Mouse (Mus musculus) kidney, postnatal 4 days (tissue): ENCODE measurements around the gene Rab5if.
"Not testable (repeated sequence)": the region's sequence is repeated elsewhere in the genome, so short reads cannot be mapped to it uniquely, and the experiment has no call there.

Experiments
- DNase-seq, 2 experiments: peaks; one replicate each; pipeline ENCODE4 v3.0.0; 2021; ENCODE audit warnings: mixed read lengths in 2 of 2

Gene Rab5if

DNA sequence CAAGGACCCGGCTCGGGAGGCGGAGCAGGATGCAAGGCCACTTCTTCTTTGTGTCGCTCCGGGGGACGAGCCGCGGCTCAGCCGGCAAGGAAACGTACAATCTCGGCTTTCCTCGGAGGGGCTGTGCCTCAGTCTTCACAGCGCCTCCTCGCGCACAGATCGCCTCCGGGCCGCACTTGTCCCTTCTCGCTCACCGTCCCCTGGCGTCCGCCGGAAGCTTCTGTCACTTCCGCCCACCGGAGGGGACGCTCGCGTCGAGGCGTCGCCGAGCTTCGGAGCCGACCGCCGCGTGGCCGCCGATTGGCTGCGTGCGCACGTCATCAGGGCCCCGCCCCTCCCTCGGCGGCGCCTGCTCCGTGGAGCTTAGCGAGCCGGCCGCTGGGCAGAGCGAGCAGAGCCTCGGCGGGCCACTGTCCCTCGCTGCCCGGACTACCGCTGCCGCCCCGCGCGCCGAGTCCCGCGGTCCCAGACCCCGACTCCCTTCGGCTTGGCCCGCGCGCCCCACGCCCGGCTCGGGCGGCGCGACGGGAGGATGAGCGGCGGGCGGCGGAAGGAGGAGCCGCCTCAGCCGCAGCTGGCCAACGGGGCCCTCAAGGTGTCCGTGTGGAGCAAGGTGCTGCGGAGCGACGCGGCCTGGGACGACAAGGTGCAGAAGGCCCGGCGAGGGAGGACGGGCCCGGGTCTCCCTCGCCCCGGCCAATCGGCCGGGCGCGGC, at the start of gene Rab5if:
Gene Rab5if, plus strand, starts transcription at position 357 of the 715 bp plus-strand sequence.
- DNase-seq = peak; percentile 98 to 99

DNA sequence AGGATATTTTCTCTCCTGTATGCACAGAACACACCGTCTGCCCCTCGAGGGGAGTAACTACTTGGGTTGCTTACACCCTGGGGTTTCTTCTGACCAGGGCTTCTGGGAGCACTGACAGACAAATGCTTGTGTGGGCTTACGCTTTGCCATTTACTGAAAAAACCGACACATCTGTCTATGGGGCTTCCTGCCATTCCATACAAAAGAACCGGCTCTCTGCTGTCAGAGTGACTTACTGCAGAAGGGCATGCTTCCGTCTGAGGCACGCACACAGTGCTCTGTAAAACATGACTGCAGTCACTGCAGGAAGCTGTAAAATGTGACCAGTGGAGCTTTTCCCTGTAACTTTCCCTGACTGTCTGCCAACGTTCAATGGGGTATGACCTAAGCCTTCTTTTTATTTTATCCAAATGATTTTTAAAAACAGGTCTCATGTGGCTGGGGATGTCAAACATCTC, 48.6 kb upstream of the Rab5if start:
- DNase-seq = peak; percentile 50 to 69

DNA sequence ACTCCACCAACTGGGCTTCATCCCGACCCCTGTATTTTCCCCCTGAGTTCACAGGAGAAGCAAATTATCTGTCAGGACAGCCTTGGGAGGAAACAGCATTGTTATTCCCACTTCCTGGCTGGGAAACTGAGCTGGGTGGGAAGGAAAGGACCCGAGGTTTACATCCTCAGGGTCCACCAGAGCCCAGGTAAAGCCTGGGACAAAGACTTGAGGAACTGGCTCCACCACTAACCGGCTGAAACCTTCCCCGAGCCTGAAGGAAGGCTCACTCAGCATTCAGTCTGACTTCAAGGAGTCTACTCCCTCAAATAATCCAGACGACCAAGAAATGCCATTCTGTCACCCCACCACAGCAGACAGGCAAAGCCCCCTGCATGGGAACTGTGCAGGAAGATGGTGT, 48.0 kb upstream of the Rab5if start:
- DNase-seq = peak in 1 of 2 experiments; percentile 34

DNA sequence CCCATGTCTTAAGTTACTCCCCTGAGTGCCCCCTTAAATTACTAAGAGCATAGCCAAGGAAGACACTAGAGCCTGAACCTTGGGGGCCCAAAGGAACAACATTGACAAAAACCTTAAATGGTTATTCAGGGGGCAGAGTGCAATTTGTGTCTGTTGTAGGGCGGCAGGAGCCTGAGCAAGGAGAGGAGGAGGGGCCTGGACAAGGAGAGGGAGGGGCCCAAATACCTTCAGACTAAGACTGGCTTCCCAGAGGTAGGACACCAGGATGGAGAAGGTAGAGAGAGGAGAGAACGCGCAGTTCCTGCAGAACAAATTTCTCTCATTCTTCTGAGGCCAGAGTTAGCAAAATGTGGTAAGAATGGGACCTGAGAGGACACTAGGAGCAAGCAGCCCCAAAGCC, 47.5 kb upstream of the Rab5if start:
- DNase-seq = no peak

DNA sequence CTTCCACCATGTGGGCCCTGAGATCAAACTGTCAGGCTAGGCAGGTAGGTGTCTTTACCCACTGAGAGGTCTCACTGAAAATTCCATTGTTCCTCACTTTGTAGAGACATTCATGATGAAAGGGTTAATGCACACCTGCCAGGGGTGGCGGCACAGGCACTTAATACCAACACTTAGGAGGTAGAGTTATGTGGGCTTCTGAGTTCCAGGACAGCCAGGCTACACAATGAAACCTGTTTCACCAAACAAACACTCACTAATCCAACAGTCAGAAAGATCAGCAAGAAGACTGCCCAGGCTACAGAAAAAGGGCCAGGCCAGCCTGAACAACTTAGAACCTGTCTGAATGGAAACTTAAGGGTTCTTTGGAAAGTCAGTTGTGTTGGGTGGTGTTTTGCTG, 46.8 kb upstream of the Rab5if start:
- no peak for DNase-seq

DNA sequence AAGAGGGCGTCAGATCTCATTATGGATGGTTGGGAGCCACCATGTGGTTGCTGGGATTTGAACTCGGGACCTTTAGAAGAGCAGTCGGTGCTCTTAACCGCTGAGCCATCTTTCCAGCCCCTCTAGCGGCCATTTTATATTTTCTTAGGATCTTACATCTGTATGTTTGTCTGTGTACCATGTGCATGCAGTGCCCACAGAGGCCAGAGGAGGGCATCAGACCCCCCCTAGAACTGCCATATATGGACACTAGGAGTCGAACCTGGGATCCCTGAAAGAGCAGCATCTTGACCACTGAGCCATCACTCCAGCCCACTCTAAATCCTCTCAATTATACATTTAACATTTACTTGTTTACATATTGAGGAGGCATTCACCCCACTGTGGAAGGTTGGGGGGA, 37.8 kb upstream of the Rab5if start:
- DNase-seq = not testable (repeated sequence)

DNA sequence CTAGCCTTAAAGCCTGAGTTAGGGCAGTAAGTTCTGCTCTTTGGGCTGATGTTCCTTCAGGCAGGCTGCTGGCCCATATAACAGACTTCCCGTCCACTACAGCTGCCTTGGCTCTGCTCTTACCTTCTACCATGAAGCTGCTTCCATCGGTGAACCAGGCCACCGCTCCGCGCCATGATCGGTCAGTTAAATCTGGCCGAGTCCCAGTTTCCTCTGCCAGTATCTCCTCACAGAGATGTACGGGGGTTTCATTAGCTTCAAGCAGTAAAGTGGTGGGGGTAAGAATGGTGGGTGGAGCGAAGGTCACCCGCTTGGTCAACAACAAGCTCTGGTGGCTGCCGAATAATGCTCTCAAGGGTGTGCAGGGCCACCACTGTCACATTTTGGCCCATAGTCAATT, 28.6 kb upstream of the Rab5if start:
- DNase-seq = no peak

DNA sequence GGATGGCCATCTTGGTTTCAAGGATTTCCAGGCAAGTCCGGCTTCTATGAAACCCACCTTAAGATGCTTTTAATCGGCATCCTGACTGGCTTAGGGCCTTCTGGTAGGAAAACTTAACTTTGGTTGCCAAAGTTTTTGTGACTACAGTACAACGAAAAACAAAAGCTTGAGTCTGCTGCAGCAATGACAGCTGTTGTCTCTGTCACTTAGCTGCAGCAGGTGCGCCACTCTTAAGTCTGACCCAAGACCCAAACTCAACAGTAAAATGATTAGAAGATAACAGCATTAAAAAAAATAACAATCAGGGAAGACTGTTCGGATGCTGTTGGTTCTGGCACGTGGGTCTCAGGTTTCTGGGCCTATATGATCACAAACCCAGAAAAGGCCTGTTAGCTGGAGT, 24.1 kb upstream of the Rab5if start:
- no peak for DNase-seq

DNA sequence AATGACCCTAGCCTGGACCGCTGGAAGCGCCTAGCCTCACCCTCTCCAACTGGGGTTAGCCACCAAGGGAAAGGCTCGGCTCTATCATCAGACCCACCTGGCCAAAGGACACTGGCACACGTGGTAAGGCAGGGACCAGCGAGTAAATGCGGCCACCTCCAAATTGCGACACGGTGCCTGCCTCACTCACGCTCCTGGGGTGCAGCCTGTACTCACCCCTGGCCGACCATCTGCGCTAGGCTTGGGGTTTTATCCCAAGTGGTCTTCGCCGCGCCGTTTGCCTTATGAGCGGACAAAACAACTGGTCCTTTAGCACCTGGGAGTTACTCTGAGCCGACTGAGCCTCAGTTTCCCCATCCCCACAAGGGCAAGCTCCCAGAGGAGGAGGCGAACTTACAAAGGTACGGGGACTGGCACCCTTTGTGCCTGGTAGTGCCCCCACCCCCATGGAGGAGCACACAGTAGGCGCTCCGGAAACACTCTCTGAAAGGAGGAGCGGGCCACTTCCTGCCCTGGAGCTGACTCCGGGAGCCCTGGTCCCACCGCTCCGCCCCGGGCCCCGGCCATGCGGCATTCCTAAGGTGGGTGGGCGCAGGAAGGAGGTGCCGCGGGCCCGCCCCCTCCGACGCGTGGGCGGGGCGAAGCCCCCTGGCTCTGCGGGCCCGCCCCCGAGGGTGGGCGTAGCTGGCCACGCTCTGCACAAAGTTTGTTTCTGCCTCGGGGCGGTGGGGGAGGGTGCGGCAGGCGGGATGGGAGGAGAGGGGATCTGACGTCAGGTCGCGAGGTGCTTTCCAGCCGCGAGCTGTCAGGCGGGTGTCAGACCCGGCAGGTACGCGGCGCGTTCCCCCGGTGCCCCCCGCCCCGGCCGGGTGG, 23.4 kb upstream of the Rab5if start, which contains the start of gene Tgif2:
Gene Tgif2, plus strand, starts transcription at position 689 of the 873 bp plus-strand sequence.
- peak; percentile 95 to 97 for DNase-seq

DNA sequence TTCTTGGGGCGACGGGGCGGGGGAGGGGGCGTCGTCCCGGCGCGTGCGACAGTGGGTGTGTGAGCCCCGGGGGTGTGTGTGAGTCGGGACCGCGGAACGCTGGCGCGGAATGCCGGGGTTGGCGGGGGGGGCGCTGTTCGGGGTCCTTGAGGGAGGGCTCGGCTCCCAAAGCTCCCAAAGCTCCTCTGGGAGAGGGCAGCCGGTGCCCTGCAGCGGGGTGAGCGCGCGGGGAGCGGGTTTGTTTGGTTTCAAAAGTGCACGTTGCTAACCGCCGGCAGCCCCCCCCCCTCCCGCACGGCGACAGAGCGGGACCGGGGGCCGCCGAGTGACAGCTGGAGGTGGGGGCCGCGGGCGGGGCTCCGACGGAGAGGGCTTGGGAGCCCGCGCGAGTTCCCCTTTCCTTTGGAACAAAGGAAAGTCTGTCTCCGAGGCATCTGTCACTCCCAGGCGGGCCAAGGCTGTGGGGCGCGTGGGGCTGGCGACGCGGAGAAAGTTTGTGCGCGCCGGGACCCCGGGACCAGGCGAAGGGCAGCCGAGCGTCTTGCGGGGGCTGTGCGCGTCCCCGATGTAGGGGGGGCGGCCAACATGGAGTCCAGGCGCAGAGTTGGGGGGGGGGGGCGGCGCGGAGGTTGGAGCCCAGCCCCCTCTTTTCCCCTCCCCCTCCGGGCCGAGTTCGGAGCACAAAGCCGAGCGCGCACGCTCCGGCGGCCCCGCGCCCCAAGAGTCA, 22.5 kb upstream of the Rab5if start:
- peak; percentile 77 to 83 for DNase-seq

DNA sequence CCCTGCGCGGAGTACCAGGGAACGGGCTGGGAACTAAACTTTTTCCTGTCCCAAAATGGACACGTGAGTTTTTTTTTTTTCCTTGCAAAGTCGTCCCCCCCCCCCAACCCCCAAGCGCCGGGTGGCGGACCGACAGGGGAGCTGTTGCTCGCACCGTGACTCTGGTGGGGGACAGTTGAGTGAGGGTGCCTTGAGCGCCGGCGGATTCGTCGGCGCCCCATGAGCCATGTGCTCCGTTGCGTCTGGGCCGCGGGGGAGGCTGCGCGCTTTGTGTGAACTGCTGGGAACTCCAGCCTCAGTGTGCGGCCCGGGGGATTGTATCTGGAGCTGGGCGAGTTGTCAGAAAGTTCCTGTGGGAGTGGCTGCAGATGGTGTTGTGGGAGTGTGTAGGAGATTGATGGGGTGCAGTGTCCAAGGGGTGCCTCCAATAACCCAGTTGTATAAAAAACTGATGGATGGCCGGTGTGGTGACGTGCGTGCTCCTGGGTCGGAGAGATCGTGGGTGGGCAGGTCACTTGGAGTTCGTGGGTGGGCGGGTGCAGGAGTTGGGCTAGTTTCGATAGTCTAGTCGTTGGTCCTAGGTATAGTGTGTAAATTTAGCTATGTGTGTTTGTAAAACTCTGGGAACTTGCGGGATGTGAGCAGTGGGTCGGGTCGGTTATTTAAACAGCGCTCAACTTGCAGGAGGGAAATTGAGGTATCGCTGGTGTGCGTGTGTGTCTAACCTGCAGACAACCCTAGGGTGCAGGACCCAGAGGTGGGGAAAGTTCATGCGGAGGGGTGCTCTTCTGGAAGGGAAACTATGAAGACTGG, 21.7 kb upstream of the Rab5if start:
- peak; percentile 86 to 91 for DNase-seq

DNA sequence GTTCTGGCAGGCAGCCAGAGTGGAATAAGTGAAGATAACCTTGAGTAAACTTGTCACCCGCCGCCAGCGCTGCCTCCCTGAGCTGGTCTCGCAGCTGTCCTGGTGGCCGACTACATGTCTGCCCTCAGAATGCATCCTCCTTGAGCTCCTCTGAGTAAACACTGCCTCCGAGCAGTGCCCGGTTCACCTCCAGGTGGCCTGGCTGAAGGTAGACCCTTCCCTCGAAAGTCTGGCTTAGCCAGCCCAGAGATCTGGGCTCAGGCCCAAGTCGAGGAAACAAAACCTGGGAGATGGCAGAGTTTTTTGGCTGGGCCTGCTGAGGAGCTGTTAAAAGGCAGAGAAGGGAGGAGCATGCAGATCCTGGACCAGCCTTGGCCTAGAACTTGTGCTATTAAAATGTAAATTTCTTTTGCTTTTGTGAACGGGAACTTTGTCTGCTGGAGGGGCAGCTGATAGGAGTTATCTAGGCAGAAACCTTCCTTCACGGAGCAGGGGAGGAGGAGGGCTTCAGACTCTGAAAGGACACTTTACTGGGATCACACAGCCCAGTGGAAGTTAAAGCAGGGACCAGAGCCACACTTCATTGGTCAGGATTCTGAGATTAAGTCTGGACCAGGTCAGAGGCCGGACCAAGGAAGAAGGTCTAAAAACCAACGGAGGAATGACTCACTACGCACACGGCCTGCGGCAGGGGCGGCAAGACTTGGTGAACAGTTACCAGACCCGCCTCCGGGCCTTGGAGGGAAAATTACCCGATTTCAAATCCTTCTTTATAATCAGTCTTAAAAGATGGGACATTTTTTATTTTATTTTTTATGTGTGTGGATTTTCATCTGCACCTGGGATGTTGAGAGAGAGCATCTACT, 20.9 kb upstream of the Rab5if start:
- DNase-seq = peak; percentile 67 to 78

DNA sequence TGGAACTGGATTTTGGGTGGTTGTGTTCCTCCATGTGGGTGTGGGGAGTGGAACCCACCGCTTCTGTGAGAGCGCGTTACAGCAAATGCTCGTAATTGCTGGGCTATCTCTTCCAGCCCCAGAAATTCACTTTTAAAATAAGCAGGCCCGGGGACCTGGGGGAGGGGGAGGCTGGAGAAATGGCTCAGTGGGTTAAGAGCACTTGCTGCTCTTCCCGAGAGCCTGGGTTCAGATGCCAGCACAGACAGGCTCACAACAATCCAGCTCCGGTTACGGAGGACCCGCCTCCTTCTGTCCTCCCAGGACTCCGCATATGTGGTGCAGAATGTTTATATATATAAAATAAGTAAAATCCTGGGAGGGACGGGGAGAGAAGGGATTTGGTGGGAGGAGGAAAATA, 20.2 kb upstream of the Rab5if start:
- peak in 1 of 2 experiments; percentile 43 for DNase-seq

DNA sequence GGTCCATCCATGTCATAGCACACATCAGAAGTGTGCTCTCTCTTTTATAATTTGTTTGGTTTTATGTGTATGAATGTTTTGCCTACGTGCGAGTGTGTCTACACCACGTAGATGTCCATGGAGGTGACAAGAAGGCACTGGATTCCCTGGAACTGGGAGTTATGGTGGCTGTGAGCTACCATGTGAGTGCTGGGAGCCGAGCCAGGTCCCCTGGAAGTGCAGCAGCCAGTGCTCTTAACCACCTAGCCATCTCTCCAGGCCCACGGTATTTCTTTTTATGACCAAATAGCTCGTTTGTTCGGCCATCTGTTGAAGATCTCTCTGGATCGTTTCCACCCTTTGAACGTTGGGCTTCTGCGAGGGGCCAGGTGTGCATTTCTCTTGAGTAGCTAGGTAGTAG, 19.6 kb upstream of the Rab5if start:
- no peak for DNase-seq

DNA sequence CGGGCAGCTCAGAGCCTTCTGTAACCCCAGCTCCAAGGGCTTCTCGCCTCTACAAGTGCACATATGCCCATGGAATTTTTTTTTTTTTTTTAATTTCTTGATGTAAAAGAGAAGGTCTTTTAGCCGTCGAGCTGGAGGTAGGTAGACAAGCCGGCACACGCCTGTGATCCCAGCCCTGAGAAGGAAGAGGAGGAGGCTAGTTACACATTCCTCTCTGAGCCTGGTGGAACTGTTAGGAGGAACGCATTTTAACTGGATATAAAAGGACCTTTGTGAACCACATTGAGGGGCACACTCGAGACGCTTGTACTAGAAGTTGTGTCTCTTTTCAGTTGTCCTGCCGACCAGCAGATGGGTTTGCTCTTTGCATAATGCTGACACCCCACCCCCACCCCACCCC, 18.2 kb upstream of the Rab5if start:
- DNase-seq = no peak

DNA sequence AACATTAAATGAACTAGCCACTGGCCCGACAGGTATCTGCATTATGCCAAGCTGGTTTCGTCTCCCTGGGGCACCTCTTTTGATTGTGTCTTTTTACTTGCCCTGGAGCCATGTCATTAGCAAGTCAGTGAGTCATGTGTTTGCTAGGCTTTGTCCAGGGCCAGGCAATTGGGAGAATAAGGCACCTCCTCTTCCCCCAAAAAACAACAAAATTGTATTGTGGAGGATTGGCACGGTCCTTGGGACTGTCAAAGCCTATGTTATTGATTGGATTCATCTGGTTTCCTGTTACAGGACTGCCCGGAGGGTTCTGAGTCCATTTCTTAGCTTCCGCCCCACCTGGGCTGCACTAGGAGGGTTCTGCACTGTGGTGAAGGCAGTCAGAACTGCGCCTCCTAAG, 15.3 kb upstream of the Rab5if start:
- DNase-seq = no peak

DNA sequence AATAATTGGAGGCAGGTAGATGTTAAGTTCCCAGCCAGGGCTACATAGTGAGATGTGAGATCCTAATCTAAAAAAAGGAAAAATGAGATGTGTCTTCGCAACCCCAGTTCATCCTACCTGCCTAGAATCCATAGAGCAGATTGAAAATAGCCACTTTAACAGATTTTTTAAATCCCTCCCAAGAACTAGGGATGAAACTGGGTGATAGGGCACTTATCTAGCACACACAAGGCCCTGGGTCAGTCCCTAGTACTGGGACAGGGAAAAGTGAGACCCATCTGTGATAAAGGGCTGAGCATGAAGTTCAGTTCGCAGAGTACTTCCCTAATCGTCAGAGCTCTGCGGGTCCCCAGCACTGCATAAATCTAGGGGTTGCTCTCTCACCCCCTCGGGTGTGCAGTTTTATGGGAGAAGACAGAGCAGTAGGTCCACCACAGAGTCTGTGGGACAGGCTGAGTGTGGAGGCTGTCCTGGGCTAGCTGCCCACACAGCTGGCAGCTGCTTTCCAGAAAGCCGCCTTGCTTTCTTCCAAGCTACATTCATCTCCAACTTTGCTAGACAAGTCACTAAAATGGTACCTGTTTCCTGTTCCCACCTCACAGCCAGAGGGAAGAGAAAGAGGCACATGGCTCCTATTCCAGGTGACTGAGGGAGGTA, 14.3 kb upstream of the Rab5if start:
- DNase-seq = peak in 1 of 2 experiments; percentile 46

DNA sequence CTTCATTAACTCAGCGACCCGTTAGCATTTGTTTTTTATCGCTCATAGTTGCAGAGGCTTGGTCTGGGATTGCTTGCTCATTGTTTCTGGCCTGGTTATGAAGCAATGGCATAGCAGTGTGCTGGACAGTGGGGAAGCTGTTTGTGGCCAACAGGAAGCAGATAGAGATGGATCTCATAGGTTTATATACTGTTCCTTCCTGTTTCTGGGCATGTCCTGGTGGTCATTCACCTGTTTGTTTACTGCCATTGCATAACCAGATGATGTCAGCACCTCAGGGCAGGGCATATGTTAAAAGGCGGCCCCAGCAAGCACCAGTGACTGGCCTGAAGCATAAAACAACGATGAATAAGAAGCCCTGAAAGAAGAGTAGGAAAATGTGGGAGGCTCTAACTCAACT, 12.4 kb upstream of the Rab5if start:
- no peak for DNase-seq

DNA sequence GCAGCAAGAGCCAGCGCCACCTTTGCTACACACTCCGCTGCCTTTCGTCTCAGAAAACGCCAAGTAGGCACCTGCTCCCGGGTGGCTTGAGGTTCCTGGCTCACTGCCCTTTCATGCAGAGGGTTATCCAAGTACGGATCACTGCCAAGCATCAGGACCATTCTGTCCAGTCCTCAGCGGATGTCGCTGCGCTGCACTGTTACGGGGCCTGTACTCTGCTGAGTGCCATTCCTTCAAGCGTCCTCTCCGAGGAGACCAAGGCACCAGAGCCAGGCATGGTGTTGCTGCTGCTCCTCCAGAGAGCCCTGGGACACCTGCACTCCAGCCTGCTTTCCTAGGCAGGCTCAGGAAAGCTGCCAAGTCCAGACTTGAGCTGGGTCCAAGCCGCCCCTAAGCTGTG, 9.3 kb upstream of the Rab5if start:
- not testable (repeated sequence) for DNase-seq

DNA sequence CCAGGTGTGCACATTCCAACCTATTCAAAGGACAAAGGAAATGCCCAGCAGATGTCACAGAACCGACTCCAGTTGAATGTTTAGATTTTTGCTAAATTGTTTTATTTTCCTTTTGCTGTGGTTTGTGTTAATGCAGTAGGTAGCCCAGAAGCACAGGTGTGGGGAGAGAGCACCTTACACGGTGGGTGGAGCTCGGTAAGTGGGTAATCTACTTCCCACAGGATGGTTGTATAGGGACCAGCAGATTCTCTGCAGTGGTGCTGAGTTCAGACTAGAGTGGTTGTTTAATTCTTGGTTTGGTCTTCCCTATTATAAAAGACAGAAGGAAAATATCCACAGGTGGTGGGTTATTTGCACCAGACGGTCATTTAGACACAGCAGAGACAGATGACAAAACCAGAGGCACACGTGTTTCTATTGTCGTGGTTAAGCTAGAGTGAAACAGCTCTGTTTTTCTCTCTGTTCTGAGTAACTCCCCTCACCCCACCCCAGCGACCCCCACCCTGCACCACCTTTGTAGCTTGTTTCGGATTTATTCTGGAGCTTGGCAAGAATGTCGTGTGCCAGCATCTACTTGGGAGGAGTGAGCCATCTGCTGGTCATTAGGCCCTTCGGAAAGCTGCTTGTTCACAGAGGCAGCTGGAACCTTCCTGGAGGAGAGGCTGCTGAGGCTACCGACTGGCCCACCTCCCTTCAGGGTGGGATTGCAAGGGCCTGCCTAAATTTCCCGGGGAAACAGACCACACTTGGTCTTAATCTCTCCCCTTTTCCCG, 8.7 kb upstream of the Rab5if start:
- peak; percentile 51 to 69 for DNase-seq
